Mouse (Mus musculus) urinary bladder, postnatal 10 days (tissue): ENCODE data around the gene Gm20388.

Experiments used
- DNase-seq: peaks from one replicate; pipeline ENCODE4 v3.0.0; 2022; ENCODE audit warnings: low spot score

The Gm20388 gene

DNA sequence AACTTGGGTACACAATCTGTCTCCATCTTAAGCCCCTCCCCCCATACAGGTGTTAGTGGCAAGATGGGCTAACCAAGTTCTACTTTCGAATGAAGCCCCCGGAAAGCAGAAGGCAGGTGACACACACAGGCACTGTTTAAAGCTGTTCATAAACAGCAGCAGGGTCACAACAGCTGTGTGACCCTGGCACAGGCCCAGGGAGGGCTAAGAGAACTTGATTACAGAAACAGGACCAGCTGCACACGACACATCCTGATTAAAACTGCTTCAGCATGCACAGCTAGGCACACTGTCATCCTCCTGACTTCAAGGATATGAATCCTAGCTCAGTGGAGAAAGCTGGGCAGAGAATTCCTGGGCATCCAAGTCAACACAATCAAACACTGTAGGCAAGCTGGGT is 1551.5 kb downstream of the Gm20388 start:
- no peak for DNase-seq

DNA sequence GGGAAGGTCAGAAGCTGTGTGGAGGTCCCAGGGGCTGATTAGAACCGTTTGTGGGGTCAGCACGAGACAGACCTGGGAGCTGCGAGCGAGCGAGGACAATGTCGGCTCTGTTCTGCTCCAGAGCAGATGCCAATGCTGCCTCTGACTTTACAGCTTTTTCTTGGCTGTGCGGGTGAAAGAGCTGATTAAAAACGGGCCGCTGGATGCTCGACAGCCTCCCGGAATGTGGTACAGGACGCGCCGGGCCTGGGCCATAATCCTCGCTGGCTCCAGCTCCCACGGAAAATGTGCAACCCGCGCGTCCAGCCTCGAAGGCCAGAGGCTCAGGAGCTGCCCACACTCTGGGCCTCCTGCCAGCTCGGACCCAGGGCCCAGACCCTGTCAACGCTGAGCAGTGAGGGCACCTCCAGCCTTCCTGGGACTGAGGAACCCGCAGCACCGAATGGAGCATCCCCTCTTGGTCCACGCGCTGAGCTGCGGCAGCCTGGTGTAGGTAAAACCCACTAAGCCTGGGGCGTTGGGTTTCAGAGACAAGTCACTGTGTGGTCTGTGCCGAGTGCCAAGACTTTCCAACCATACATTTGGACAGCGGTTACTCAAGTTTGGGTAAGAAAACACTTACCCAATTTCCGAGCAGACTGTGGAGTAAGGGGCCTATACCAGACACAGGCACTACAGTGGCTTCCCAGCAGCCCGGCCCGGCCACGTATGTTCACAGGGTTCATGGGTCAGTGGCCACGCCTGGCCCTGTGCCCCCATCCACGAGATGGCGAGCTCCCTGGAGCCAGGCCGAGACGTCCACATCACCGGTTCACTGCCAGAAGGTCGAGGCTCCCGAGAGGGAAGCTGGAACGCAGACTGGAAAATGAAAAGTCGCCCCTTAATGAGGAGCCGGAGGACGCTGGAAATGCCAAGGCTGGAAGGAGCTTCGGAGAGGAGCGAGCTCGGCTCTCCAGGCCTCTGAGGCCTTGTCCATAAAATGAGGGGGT is 1557.7 kb downstream of the Gm20388 start:
- DNase-seq: no peak

GRCm38 (mm10) chr8:121474161-121474897 is 1563.7 kb downstream of the Gm20388 start:
- DNase-seq: no peak

GRCm38 (mm10) chr8:121474898-121475284 is 1564.2 kb downstream of the Gm20388 start:
- no peak for DNase-seq

DNA sequence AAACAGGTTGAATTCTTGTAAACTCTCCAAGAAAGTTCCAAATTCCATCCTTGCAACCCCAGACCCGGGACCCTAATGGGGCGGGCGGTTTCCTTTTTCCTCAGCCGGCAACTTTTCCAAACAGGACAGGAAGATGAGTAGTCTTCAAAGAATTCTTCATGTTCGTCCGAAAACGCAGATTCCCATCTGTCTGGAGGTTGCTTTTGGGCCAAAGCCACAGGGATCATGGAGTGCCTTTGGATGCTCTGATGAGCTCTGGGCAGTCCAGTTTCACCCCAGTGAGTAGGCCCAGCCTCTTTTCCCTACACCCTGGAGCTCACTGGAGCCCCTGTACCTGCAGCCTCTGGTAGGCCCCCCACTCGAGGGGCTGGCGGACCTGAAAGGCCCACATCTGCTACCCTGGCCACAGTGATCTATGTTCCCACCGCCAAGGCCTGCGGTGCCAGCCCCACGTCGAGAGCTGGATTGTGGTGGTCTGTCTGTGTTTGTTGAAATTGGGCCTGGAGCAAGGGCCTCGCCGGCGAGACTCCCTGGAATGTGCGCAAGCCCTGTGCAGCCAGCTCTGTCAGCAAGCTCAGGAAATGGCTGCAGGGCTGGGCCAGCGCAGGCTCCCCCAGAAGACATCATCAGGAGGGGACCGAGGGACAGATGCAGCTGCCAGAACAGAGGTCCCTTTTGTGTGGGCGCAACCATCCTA is 1567.4 kb downstream of the Gm20388 start:
- DNase-seq: no peak

DNA sequence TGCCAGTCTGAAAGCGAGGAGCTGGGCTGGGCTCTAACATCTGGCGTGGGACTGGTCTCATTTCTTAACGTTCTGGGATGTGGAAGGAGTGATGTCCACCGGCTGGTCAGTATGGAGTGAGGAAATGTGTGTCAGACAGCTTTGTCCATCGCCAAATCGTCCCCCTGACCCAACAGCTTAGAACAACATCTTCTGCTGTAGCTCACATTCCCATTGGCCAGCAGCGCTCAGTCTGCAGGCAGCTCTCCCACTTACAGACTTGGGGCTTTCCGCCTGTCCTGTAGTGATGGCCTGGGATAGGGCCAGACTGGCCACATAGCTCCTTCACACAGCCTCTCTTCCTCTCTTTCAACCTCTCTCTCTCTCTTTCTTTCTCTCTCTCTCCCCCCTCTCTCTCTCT is 1568.5 kb downstream of the Gm20388 start:
- DNase-seq: no peak

GRCm38 (mm10) chr8:121480411-121481031 is 1569.9 kb downstream of the Gm20388 start:
- DNase-seq: no peak

DNA sequence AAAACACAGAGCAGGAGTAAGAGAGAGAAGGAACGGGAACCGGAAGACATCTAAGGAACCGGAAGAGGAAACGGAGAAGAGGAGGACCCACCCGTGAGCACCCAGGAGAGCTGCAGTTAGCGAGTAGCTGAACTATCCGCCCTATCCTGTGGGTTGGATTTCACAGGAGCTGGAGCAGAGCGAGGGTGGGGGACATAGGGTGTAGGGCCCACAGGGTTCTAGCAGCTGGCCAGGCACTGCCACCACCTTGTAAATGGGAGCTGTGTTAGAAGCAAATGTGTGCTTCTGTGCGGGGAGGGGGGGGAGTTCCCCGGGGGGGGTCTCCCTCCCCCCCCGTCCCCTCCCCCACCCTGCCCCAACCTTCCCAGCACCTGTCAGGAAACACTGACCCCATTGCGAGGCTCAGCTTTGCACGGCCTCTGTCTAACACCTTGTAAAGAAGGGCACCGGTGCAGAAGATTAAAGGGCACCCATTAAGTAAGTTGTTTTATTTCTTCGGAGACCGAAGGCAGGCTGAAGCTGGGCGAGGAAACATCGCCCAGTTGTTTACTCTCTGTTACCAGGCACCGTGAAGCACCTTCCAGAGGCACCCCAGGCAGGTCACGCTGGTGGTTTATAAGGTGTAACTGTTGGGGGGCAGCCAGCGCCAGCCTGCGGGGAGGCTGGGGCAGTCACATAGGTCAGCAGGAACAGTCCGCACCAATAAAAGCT is 1573.6 kb downstream of the Gm20388 start:
- no peak for DNase-seq

DNA sequence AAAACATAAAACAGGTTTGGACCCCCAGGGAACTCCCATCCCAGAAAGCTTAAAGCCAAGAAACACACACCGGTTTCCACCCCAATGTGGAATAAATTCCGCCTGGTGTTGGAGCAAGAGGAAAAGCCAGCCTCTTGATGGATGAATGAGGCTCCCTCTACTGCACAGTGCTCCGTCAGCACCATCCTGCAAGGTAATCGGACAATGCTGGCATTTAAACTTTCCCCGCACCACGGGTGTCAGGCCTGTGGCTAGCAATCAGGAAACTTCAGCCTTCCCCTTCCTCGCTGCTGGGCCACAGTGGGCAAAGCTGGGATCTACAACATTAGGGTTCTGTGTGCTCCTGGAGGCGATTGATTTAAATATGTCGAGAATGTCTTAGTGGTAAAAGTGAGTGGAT is 1581.0 kb downstream of the Gm20388 start:
- no peak for DNase-seq

GRCm38 (mm10) chr8:121497621-121498020 is 1587.0 kb downstream of the Gm20388 start:
- DNase-seq: no peak

GRCm38 (mm10) chr8:121511751-121512150 is 1601.1 kb downstream of the Gm20388 start:
- DNase-seq: no peak

- peak; percentile 36 for DNase-seq
Observed at GRCm38 (mm10) chr8:121513429-121513828, 1602.8 kb downstream of the Gm20388 start.

DNA sequence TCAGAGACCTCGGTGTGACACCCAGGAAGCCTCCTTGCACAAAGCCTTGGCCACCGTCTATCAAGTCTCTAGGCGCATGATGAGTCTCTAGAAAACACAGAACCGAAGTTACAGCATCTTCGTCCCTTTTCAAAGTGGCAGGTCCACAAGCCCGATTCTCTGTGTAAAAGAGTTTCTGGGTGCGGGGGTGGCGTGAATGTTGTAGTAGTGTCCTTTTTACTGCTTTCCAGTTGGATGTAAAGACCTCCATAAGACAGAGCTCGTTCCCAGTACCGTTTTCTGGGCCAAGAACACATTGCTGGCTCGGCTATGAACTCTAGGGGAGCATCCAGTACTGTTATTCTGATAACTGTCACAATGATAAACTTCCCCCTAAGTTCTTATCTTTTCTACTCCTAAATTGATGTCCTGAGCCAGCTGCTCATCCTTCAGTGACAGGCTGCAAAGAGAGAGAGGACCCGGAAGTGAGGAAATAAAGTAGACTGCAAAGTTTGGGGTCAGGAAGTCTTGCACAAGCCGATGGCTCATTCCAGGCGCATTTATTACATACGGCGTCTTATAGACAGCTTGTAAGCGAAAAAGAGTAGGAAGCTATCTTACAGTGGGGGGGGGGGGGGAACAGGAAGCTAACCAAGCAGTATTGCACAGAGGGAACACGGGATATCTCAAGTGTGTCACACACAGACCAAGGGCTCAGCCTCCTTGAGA is 1614.6 kb downstream of the Gm20388 start:
- DNase-seq: no peak

GRCm38 (mm10) chr8:121526811-121527550 is 1616.3 kb downstream of the Gm20388 start:
- peak; percentile 1 for DNase-seq

- no peak for DNase-seq
Observed at GRCm38 (mm10) chr8:121527751-121528150, 1617.1 kb downstream of the Gm20388 start.

- DNase-seq: peak; percentile 5
Observed at GRCm38 (mm10) chr8:121528790-121529189, 1618.1 kb downstream of the Gm20388 start.

DNA sequence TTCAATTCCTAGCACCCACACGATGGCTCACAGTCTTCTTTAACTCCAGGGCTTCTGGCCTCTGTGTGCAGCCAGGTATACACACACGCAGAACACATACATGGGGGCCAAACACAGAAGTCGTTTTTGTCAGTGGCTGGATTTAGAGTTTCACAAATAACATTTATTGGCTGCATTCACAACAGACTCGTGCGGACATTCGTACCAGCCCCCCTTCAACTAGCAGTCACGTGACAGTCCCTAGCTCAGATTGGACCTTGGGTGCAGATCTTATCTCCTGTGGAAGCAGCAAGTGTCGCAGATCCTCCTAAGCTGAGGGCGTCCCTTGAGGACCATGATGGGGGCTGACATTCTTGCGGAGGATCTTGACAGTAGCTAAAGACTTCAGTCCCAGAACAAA is 1620.0 kb downstream of the Gm20388 start:
- no peak for DNase-seq

DNA sequence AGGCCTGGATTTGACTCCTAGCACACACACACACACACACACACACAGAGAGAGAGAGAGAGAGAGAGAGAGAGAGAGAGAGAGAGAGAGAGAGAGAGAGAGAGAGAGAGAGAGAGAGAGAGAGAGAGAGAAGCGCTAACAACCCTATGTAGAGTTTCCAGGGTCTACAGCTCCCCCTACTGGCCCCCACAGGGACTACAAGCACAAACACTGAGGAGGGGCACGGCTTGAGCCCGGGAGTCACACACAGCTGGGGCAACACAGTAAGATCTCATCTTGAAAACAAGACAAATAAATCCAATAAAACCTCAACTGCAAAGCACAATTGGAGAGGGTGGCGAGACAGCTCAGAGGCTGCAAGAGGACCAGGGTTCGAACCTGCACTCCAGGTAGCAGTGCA is 1621.7 kb downstream of the Gm20388 start:
- DNase-seq: peak; percentile 8

- DNase-seq: peak; percentile 6
Observed at GRCm38 (mm10) chr8:121541862-121542261, 1631.2 kb downstream of the Gm20388 start.

DNA sequence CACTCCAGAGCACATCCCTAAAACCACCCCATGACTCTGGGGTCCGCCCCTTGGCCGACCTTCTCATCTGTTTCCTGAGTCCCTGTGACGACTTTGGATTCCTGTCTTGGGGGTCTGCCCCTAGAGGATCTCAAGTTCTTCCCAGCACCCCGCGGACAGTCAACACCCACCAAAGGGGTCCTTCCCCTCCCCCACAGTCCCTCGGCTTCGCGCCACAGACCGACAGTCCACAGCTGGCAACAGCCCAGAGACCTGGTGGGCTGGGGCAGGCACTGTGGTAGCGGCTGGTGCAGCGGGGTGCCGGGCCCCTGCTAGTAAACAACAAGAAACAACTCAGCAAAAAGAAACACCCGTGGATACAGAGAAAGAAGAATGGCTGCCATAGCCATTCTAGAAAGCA is 1632.3 kb downstream of the Gm20388 start:
- DNase-seq: no peak
